Mouse (Mus musculus): ENCODE measurements around the gene Adcy2.

The Adcy2 gene

DNA sequence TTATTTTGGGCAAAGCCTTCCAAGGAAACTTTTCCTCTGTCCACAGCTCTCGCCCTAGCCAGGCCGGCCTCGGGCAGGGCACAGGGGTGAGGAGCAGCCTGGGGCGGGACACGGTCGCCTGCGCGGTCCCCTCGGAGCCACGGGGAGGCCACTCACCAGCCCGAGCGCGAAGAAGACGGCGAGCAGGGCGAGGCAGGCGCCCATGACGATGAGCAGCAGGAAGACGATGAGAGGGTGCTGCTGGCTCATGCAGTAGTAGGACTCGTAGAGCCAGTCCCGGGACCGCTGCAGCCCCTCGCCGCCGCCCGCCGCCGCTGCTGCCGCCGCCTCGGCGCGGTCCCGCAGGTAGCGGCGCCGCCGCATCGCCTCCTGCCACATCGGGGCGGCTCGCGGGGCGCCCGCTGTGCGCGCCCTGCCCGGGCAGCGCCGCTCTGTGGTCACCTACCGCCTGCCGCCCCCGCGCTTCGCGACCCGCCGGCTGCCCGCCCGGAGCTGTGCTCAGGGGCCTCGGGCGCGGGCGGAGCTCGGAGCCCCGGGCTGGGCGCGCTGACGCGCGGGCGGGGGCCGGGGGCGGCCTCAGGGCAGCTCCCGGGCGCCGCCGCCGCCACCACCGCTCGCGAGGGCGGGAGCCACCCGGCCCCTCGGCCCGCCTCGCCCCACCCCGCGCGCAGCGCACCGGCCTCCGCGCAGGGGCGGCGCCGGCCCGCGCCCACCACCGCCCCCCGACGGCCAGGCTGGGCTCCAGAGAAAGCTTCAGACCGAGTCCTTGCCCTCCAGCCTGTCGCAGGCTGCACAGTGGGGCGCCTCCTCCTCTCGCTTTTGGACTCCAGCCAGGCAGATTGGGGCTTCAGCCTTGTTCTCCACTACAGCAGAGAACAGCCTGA is at the start of gene Adcy2:
Adcy2 (minus strand) TSS at position 624 of the 884 bp plus-strand sequence.
- DNase-seq (ENCODE audit: inconsistent age in 2 of 2, low spot score in 1 of 2) = peak; percentile 23 to 66

DNA sequence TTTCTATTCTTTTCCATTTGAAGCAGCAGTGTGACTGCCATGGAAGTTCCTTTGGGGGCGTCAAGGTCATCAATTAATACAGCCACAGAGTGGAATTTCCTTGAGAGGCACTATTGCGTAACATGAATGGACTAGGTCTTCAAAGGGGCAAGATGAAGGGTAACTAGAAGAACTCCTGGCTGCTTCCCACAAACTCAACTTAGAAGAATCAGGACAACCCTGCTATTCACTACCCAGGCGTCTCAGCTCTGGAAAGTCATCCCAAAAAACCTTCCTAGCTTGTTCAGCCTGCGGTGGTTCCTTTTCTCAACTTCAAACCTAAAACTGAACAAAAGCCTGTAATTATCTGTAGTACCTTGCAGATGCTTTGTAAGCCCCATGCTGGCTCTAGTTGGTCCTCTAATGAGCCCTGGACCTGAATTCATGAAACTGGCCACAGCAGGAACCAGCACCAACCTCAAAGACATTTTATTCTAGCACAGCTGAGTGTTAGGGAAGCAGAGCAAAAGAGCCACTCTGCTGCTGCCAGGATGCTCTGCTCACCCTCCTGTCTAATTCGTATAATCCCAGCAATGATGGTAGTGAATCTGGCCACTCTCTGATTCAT is 37.8 kb upstream of the Adcy2 start:
- no peak for DNase-seq (ENCODE audit: inconsistent age in 2 of 2, low spot score in 1 of 2)

DNA sequence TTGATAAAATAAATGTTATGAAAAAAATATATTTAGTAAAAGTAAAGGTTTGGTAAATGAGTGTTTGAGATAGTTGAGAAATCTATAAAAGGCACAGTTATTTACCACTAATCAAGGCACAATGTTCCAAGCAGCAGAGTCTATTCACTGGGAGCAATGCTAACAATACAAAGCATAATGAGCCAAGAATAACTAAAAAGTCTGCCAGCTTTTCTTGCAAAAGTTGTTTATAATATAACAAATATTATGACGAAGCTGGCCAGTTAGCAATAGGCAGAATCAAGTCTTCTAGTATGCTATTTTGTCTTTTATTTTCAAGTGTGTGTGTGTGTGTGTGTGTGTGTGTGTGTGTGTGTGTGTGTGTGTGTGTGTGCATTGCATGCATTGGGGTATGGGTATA is 35.3 kb upstream of the Adcy2 start:
- no peak for DNase-seq (ENCODE audit: inconsistent age in 2 of 2, low spot score in 1 of 2)

DNA sequence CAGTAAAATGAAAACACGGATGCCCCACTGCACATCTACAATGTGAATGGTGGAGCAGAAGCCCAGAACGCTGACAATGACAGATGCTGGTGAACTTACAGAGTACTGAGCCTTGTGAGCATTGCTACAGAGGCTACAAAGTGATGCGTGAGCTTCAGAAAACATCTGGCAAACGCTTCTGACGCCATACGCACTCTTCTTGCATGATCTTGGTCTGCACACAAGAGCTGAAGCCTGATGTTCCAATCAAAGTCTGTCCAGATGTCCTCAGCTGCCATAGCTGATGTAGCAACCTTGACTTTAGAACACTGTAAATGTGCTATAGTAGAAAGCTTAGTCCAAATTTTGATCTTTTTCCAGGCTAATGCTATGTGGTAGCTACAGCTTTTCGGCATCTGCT is 34.2 kb upstream of the Adcy2 start:
- no peak for DNase-seq (ENCODE audit: inconsistent age in 2 of 2, low spot score in 1 of 2)

DNA sequence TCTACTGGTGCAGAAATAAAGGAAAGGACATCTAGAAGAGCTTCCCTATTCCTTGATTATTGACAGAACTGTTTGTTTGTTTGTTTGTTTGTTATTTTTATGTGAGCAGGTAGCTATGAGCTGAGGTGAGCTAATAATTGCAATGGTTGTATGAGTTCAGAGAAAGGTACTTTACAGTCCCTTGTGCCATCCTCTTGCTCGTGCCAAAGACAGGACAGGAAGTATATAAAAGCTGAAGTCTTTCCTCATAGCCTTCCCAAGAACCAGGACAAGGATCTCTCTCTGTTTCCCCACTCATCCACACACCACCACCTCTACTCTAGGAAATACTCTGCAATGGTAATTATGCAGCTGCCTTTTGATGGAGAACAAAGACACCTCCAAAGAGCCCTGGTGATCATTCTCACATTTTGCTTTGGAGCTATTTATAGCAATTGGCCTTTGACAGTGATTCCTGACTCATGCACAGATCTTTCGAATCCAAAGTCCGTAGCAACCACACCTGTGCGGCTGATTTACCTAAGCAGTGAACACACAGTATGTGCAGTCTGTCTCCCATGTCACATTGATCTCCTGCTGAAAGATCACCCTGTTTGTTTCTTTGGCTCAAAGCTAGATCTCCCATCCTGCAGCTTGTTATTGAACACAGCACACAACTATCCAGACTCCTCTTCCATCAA is 29.9 kb upstream of the Adcy2 start:
- DNase-seq (ENCODE audit: inconsistent age in 2 of 2, low spot score in 1 of 2) = no peak

DNA sequence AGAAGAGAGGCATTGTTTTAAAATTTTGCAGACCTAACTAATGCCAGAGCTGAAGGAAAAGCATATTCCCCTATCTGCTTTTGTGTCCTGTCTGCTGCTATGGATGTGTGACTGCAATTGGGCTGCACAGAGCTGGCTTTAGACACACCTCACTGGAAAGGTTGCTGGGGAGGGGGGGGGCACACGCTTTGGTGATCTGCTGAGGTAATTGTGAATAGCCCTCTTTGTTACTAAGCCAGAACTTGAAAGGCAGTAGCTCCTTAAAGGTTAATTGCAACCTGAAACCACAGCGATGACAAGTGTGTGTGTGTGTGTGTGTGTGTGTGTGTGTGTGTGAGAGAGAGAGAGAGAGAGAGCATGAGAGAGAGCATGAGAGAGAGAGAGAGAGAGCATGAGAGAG is 25.6 kb upstream of the Adcy2 start:
- no peak for DNase-seq (ENCODE audit: inconsistent age in 2 of 2, low spot score in 1 of 2)

DNA sequence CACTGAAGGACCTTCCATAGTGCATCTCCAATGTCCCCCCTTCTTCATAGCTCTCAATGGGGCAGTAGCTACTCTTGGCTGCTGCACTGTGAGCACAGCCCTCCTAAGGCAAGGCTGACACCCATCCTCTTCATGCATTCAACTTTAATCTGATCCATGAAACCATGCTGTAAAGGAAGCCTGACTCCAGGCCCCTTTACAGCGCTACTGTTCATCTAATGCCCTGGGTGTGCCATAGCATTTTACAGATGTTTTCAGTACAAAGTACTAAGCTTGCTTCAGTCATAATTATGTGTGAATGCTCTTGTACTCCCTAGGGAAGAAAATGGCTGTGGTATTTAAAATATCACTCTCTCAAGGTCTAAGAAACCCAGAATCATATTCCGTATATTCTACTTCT is 23.9 kb upstream of the Adcy2 start:
- DNase-seq (ENCODE audit: inconsistent age in 2 of 2, low spot score in 1 of 2) = no peak

DNA sequence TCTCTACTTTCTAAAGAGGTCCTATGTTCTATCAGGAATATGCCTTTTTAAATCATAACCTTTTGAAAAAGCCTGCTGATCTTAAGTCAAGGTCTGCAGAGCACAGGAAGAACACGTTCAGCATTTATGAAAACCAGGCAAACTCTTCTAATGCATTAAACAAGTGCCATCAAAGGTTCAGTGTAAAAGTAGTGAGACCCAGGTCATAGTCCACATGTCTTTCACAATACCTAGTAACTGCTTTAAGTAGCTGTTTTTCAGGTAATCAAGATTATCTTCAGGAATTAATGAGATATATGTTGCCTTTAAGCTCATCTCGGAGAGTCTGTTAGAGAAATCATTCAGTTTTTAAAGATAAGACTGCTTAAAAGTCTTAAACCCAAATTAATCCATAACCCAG is 21.2 kb upstream of the Adcy2 start:
- no peak for DNase-seq (ENCODE audit: inconsistent age in 2 of 2, low spot score in 1 of 2)

DNA sequence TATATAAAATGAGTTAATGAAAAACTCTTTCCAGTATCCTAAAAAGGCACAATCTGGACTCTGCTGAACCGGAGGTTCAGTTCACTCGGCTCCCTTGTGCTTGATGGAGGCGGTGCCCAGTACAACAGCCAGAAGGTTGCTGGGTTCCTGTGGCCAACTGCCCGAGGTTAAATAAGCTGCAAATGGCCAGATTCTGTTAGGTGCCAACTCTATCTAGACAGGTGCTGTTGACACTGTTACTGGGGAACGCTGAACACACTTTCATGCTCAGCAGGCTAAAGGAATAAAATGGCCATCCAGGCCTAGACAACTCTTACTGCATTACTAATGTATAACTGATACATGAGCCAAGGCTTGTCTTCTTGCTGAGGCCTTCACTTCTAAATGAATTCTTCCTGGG is 7.6 kb upstream of the Adcy2 start:
- DNase-seq (ENCODE audit: inconsistent age in 2 of 2, low spot score in 1 of 2) = peak in 1 of 2 experiments; percentile 33

DNA sequence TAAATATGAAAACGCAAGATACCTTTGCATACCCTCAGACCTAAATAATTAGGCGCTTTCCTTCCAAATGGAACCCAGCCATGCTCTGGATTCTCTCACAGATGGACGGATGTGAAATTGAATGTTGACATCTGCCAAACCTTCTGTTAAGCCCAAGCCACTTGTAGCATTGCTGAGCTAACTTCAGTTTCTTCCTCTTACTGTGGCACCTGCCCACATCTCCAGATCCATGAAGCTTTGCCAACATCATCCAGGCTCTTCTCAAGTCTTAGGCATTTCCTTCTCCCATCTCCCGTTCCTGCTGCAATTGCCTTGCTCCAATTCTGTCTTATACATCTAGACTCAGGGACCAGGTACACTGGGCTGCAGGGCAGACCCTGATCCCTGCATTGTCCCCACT is 6.8 kb upstream of the Adcy2 start:
- no peak for DNase-seq (ENCODE audit: inconsistent age in 2 of 2, low spot score in 1 of 2)

DNA sequence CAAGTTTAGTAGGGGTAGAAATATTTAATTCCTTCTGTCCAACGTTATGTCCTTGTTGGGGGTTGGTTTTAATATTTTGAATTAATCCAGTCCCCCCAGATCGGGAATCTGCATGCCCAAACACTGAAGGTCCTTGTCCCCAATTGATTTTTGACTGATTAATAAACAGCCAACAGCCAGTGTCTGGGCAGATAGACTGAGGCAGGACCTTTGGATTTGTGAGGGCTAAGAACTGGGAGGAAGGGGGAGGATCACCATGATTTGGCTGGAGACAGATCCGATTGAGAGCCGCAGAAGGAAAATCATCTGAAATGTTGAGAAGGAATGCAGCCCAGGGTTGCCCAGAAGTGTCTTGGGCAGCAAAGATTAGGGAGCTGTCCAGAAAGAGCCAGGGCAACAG is 5.1 kb upstream of the Adcy2 start:
- no peak for DNase-seq (ENCODE audit: inconsistent age in 2 of 2, low spot score in 1 of 2)

DNA sequence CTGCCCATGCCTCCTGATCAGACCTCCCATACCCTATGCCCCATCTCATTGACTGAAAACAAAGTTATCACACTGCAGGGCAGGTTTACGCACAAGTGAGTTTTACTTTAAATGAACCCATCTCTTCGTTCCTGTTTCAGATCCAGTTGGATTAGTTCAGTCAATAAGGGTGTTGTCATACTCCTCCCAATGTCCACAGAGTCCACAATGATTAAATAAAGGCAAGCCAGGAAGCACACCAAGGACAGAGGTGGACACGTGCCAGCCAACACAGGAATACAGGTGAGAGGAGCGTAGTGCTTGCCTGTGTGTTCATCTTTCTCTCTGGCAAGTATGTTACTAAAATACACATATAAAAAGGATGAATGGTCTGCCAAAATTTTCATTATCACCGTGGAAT is 3.3 kb upstream of the Adcy2 start:
- no peak for DNase-seq (ENCODE audit: inconsistent age in 2 of 2, low spot score in 1 of 2)

DNA sequence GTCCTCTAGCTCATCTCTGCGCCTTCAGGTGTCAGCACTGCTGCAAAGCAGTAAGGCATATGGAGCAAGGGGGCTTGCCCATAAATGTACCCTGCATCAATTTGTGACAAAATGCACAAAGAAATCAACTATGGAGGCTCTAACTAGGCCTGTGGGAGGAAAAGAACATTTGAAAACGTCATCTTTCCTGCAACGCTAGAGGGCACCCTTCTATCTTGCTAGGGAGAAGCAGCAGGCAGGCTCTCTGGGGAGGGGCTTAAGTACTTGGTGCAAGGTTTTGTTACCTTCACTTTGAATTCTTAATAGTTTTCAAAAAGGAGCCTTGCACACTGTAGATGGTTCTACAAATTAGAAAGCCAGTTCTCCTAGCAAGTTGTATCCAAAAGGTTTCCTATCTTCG is 2.8 kb upstream of the Adcy2 start:
- DNase-seq (ENCODE audit: inconsistent age in 2 of 2, low spot score in 1 of 2) = peak; percentile 25 to 73

DNA sequence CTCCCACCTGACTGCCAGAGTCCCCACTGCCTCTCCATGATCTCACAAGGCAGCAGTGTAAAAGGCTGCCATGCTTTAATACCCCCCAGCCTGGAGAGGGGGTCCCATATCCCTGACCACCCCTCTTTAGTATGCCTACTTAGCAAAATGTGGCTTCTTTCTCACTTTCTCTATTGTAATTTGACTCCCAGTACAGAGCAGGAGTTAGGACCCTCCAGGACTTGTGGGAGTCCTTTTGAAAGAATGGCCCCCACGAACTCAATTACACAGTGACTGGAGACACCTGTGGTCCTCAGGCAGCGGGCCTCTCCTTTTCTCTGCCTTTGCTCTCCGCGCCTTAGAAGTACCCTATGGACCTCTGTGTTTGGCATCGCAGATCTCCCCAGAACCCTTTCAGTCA is 485 bp upstream of the Adcy2 start:
- DNase-seq (ENCODE audit: inconsistent age in 2 of 2, low spot score in 1 of 2) = no peak

DNA sequence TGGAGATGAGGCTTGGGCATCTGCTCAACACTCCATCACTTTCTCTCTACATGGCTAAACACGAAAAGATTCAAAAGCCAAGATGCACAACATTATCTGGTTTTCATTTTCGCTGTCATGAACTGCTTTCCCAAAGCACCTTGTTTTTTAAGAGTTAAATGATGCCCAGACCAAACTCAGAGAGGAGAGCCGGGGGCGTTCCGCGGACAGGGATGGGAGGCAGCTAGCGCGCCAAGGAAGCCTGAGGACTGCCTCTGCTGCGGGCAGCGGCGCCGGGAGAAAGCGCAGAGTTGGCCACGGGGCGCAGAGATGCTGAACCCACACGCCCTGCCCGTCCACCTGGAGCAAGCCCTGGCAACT is 803 bp downstream of the Adcy2 start:
- DNase-seq (ENCODE audit: inconsistent age in 2 of 2, low spot score in 1 of 2) = no peak

DNA sequence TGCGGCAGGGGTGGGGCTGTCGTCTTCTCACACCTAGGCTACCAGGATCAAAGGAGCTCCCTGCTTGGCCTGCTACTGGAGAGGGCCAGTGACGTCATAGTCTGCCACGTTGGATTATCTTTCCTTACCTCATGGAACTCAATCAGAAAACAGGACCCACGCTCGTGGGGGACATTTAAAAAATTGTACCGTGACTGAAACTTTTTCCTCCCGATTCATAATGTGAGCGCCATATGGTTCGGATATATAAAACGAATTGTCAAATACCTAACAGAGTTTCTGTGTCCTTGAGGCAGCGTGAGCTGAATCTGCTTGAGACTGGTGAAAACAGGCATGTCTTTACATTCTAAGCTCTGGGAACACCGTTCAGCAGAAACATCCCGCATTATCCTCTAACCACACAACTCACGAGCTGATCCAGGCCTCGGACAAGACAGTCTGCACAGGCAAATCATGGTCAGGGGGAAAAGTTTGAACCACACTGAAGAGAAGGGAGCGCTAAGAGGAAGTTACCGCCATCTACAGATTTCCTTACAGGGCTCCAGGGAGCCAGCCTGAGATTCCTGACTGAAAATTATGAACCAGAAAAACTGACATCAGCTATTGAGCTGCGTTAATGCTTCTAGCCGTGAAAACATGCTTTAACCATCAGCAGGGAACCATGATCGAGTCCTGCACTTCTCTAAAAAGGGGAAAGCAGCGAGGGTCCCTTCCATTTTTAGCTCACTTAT is 1.4 kb downstream of the Adcy2 start:
- DNase-seq (ENCODE audit: inconsistent age in 2 of 2, low spot score in 1 of 2) = no peak

DNA sequence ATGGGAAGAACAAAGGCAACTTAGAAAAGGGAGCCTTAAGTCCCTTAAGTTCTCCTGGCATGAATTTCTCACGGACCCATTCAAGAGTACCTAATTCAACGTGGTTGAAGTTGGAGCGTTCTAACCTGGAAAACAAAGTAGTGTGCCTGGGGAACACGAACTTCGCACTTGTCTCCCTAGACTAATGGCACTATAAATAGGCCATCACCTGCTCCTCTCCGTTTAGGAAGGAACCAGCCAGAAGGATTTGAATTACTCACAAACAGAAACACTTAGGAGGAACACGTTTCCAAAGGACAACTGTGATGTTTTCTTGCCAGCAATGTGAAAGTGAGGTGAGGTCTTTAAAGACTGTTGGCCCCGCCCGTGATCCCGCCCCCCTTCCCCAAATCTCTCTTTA is 2.0 kb downstream of the Adcy2 start:
- DNase-seq (ENCODE audit: inconsistent age in 2 of 2, low spot score in 1 of 2) = no peak

DNA sequence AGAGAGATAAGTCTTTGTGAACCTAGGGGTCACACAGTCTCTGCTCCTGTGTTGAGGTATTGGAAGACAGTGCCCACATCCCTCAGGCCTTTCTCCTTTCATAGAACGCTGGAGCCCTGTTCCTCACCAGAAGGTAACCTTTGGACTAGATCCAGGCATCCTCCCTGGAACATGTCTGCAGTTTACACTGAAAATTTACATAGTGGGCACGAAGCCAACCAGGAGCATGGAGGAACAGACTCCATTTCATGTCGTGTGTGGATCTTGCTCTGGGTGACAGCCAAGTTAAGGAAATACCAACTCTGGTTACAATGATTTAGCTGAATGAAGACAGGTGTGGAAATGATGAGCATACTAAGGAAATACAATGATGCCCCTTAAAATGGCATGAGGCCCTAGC is 2.7 kb downstream of the Adcy2 start:
- no peak for DNase-seq (ENCODE audit: inconsistent age in 2 of 2, low spot score in 1 of 2)

DNA sequence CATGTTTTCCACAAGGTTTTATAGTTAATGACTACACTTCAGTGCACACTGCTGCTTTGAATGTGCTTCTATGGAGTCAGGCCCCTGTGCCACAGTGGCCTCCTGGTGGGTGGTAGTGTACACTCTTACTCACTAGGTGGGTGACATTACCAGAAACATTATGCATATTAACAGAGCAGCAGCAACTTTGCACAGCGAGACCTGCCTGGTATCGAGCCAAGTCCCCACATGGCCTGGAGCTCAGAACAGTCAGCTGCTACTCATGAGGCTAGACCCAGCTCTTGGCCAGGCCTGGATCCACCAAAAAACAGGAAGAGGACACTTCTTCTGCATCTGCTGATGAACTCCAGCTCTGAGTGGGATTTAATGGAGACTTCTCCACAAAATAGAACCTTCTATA is 13.6 kb downstream of the Adcy2 start:
- no peak for DNase-seq (ENCODE audit: inconsistent age in 2 of 2, low spot score in 1 of 2)

DNA sequence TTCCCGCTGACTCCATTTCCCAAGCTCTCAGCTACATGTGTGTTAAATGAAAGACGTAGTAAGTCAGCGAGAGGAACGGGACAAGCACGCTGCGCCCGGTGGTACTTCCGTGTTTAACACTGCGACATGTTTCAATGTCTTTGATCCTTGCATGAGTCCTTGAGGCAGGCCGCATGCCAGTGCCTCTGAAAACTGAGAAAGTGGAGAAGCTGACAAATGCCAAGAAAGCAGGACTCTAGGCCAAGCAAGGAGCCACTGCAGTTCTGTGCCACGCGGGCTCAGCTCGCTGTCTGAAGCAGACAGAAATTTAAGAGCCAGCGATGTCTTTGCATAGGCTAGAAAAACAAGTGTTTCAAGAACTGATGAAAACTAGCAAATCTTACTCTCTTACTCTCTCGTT is 15.3 kb downstream of the Adcy2 start:
- DNase-seq (ENCODE audit: inconsistent age in 2 of 2, low spot score in 1 of 2) = peak; percentile 18 to 59

DNA sequence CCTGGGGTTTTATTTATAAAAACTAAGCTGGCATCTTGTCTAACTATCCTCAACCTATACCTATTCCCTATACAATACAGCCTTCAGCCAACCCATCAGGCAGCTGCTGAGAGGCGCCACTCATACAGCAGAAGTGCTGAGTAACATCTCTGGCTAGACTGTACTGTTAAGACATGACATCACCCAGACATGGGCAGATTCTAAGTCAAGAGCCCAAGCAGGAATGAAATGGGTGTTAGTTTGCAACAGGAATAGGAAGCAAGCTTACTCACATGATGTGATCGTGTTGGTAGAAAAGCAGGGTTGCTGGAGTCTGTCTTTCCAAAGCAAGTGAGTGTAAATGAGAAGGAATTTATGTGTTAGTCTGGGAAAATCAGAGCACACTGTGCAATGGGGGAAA is 18.3 kb downstream of the Adcy2 start:
- no peak for DNase-seq (ENCODE audit: inconsistent age in 2 of 2, low spot score in 1 of 2)

DNA sequence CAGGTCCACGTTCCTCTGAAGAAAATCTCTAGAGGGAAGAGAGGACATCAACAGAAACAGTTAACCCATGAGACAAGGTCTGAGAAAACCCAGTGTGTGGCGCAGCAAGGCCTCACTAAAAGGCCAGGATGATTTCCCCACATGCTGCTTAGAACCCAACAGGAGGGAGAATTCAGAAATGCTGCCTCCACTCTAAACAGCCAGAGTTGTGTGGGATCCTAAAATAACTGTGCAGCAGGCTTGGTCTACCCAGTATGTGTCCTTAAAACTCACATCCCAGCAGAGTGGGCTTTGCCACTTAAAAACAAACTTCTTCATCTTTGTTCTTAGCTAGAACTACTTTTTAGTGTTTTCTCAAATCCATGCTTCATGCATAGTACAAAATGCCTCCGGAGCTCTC is 26.2 kb downstream of the Adcy2 start:
- DNase-seq (ENCODE audit: inconsistent age in 2 of 2, low spot score in 1 of 2) = no peak
